10 mouse cellular contexts compared by ENCODE assay signal in genomic region chr13:100988671-100989531, GRCm38 (mm10).
DNase-seq lines count a peak whose midpoint lies in the region; ATAC-seq and TF ChIP-seq lines count a peak whose summit lies in the region.
"Had no signal": no experiment of that assay in that cellular context is flagged by ENCODE, and none has a peak within 500 bp of the region (broad histone marks: within the 10 kb centered on the region; RNA-seq: fewer than 3 reads in every experiment).

No protein-coding gene starts in this region.

- no peak overlapping the region for H3K4me2 ChIP-seq in neural tube, embryonic 11.5 days (ENCODE audit: low read depth)
- H3K4me2 ChIP-seq in limb, embryonic 11.5 days (ENCODE audit: low read depth, severe bottlenecking): no peak overlapping the region
- H3K4me2 ChIP-seq in stomach, postnatal 0 days (replicated peaks; ENCODE audit: low read depth): no peak overlapping the region

- H3K4me1 ChIP-seq in heart, embryonic 10.5 days: no peaks in the 10 kb centered on the region
- no peaks in the 10 kb centered on the region for H3K4me1 ChIP-seq in neural tube, embryonic 11.5 days (ENCODE audit: control insufficient read depth, insufficient read depth, low read length)
- no peaks in the 10 kb centered on the region for H3K4me1 ChIP-seq in limb, embryonic 11.5 days (ENCODE audit: control insufficient read depth, insufficient read depth, low read length)
- H3K4me1 ChIP-seq in stomach, postnatal 0 days (replicated peaks; ENCODE audit: control insufficient read depth, insufficient read depth): no peaks in the 10 kb centered on the region

- H3K27me3 ChIP-seq in heart, embryonic 10.5 days (ENCODE audit: insufficient read depth, poor library complexity, severe bottlenecking): no peaks in the 10 kb centered on the region
- H3K27me3 ChIP-seq in neural tube, embryonic 11.5 days (ENCODE audit: control insufficient read depth, insufficient read depth, low read length): no peaks in the 10 kb centered on the region
- H3K27me3 ChIP-seq in limb, embryonic 11.5 days (ENCODE audit: control insufficient read depth, insufficient read depth, low read length): no peaks in the 10 kb centered on the region
- no peaks in the 10 kb centered on the region for H3K27me3 ChIP-seq in stomach, postnatal 0 days (ENCODE audit: control insufficient read depth, insufficient read depth, low read length)

- H3K9ac ChIP-seq in neural tube, embryonic 11.5 days (ENCODE audit: low read length): no peak overlapping the region
- no peak overlapping the region for H3K9ac ChIP-seq in limb, embryonic 11.5 days (ENCODE audit: low read length)
- no peak overlapping the region for H3K9ac ChIP-seq in stomach, postnatal 0 days (ENCODE audit: low read length)

- no peak overlapping the region for H3K27ac ChIP-seq in heart, embryonic 10.5 days
- no peak overlapping the region for H3K27ac ChIP-seq in neural tube, embryonic 11.5 days (ENCODE audit: low read depth, low read length)
- H3K27ac ChIP-seq in limb, embryonic 11.5 days (replicated peaks; ENCODE audit: low read depth, low read length): peak overlapping the region; percentile 36; the same call in 1 of the 2 replicates
- no peak overlapping the region for H3K27ac ChIP-seq in stomach, postnatal 0 days (replicated peaks)
- H3K27ac ChIP-seq in layer of hippocampus, adult 2 months: no peak overlapping the region

- DNase-seq in heart, adult 11 months: peak; percentile 94
- no peak for DNase-seq in heart, embryonic 10.5 days (ENCODE audit: low spot score)
- DNase-seq in neural tube, embryonic 11.5 days (ENCODE audit: low spot score): peak; percentile 25
- no peak for DNase-seq in neural tube, embryonic 10.5 days (ENCODE audit: extremely low spot score, low spot score)
- peak; percentile 46 for DNase-seq in limb, embryonic 11.5 days (ENCODE audit: low spot score)
- no peak for DNase-seq in stomach, postnatal 0 days (ENCODE audit: low spot score)
- DNase-seq in layer of hippocampus, adult 2 months (ENCODE audit: low spot score in 2 of 2): no peak
- no peak for DNase-seq in thymus, postnatal 25 days
- DNase-seq: cerebellum, adult 9-10 months; left cerebral cortex, postnatal 4 days had no signal

- H3K4me3 ChIP-seq in heart, embryonic 10.5 days: no peak overlapping the region
- no peak overlapping the region for H3K4me3 ChIP-seq in neural tube, embryonic 11.5 days (ENCODE audit: low read depth, low read length)
- H3K4me3 ChIP-seq in limb, embryonic 11.5 days (ENCODE audit: low read depth, low read length): no peak overlapping the region
- H3K4me3 ChIP-seq in stomach, postnatal 0 days (ENCODE audit: low read depth, low read length): no peak overlapping the region
- no peak overlapping the region for H3K4me3 ChIP-seq in layer of hippocampus, adult 2 months

- no peak for ATAC-seq in neural tube, embryonic 11.5 days (ENCODE audit: insufficient read depth, low FRiP score, low TSS enrichment)
- peak; percentile 77 for ATAC-seq in limb, embryonic 11.5 days (ENCODE audit: insufficient number of reproducible peaks, low FRiP score, low TSS enrichment, low read depth)
- ATAC-seq in stomach, postnatal 0 days (ENCODE audit: low FRiP score, low TSS enrichment): no peak

- no peaks in the 10 kb centered on the region for H3K36me3 ChIP-seq in heart, embryonic 10.5 days
- H3K36me3 ChIP-seq in neural tube, embryonic 11.5 days (ENCODE audit: control insufficient read depth, insufficient read depth, low read length): no peaks in the 10 kb centered on the region
- no peaks in the 10 kb centered on the region for H3K36me3 ChIP-seq in limb, embryonic 11.5 days (ENCODE audit: control insufficient read depth, insufficient read depth, low read length)
- H3K36me3 ChIP-seq in stomach, postnatal 0 days (ENCODE audit: control insufficient read depth, insufficient read depth, low read length): no peaks in the 10 kb centered on the region

- no peak for TF ChIP-seq EP300 in stomach, postnatal 0 days (optimal IDR thresholded peaks at IDR 0.05)

- WGBS in heart, embryonic 10.5 days: 72% methylated on average over 13 of the region's 13 CpGs
- 64% methylated on average over 13 of the region's 13 CpGs for WGBS in neural tube, embryonic 11.5 days
- 58% methylated on average over 13 of the region's 13 CpGs for WGBS in limb, embryonic 11.5 days
- 62% methylated on average over 13 of the region's 13 CpGs for WGBS in stomach, postnatal 0 days

- TF ChIP-seq CTCF in stomach, postnatal 0 days (IDR thresholded peaks at IDR 0.05; ENCODE audit: low read depth): 0 out of 2 replicates have a peak, but pooled peaks have one; percentile 13
- no peak for TF ChIP-seq CTCF in layer of hippocampus, adult 2 months (conservative IDR thresholded peaks at IDR 0.05)

- H3K9me3 ChIP-seq in heart, embryonic 10.5 days: no peaks in the 10 kb centered on the region
- no peaks in the 10 kb centered on the region for H3K9me3 ChIP-seq in neural tube, embryonic 11.5 days (ENCODE audit: control insufficient read depth, low read length)
- no peaks in the 10 kb centered on the region for H3K9me3 ChIP-seq in limb, embryonic 11.5 days (ENCODE audit: control insufficient read depth, low read length)
- H3K9me3 ChIP-seq in stomach, postnatal 0 days (ENCODE audit: control insufficient read depth, low read length): no peaks in the 10 kb centered on the region

Comparison
In these comparisons a context has a peak if more than half of its experiments do, and no peak if none do; other contexts are left out.
1. DNase-seq: peak in heart, adult 11 months (single experiment), neural tube, embryonic 11.5 days (single experiment) and limb, embryonic 11.5 days (single experiment); none in heart, embryonic 10.5 days (single experiment), neural tube, embryonic 10.5 days (single experiment), stomach, postnatal 0 days (single experiment), layer of hippocampus, adult 2 months (0 of 2) and thymus, postnatal 25 days (single experiment).